Mouse (Mus musculus) gastrocnemius, adult 2 months (tissue): ENCODE results near the gene Serinc3. TPM values are rescaled to one million over a fixed set of nuclear protein-coding genes. Genes with fewer than 3 reads are reported as not detected.
"Not testable (repeated sequence)": the region's sequence is repeated elsewhere in the genome, so short reads cannot be mapped to it uniquely, and the experiment has no call there.

Experiments
- DNase-seq: peaks from one replicate; pipeline ENCODE4 v3.0.0; 2022
- H3K27ac ChIP-seq: fragments of 200-600 bp; 2 replicates; pipeline ENCODE4 v1.8.1; 2022; ENCODE audit warnings: mild to moderate bottlenecking
- H3K4me3 ChIP-seq: fragments of 200-600 bp; 2 replicates; pipeline ENCODE4 v1.8.1; 2022; ENCODE audit warnings: mild to moderate bottlenecking, moderate library complexity
- CTCF ChIP-seq: fragments of 200-600 bp; IDR thresholded peaks from 2 replicates; pipeline ENCODE4 v1.8.1; 2022; ENCODE audit warnings: antibody characterized with exemption, mild to moderate bottlenecking, moderate library complexity
- intact Hi-C: fragments of 180-260 bp; cut with DNase I; formaldehyde crosslinking; loops from one replicate; pipeline ENCODE4 v1.15.1; 2025
- long read RNA-seq, 2 experiments: library from polyadenylated mRNA; stranded (forward); transcript quantifications; one replicate each; pipeline ENCODE4 v2.0.0; 2021
- total RNA-seq, 2 experiments: library from RNA; stranded (reverse); gene quantifications; 2 replicates each; pipeline ENCODE4 v1.2.3; 2021

Serinc3 gene
- 100 to 1,000 TPM; 118 to 147 TPM for total RNA-seq
- long read RNA-seq, experiment 1, transcript Serinc3-201 (10 exons, 3,683 nt): major isoform, 131 of 148 reads
- long read RNA-seq, experiment 1, partial matches to known transcripts: 13 of 148 reads
- long read RNA-seq, experiment 1, other reads (novel, unspliced or antisense): 4 of 148 reads
- long read RNA-seq, experiment 2, transcript Serinc3-201 (10 exons, 3,683 nt): major isoform, 166 of 178 reads
- long read RNA-seq, experiment 2, partial matches to known transcripts: 6 of 178 reads
- long read RNA-seq, experiment 2, other reads (novel, unspliced or antisense): 6 of 178 reads

DNA sequence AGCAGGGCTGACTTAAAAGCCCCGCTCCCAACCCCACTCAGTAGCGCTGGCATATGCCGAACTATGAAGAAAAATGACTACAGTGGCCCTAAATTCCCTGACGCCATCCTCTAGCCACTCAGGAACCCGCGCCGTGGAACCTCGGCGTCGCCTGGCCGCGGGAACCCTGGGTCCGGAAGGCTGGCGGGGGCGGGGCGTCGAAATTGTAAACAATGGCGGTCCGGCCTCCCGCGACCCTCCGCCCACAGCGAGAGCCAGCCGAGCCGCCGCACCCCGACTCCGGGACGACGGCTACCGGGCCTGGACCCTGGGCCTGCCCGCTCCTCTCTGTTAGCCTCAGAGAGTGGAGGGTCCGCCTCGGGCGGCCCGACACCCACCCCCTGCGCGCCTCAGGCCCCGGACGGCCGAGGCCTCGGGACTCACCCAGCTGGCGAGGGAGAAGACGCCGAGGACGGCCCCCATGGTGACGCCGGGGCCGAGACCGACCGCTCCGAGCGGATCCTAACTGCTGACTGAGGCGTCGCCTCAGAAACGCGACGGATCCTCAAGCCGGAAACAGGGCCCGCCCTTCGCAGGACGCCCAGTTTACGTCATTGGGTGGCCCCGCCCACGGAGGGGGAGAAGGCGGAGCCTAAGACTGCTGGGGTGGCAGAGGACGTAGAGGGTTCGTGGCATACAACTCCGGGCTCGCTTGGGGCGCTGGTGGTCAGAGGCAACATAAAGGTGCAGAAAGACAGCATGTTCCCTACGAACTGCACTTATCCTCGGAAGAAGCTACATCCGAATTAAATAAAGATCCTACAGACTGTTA lies at the start of gene Serinc3:
Serinc3 (minus strand) TSS at position 557 of the 811 bp plus-strand sequence.
- peak; percentile 57 for TF ChIP-seq CTCF
- intact Hi-C loops: loop anchor here (1.0 kb wide), 2 partner anchors 14 to 72 kb away; partner anchors contain the start of gene Pkig
- DNase-seq: peak; percentile 99
- peak within 1 kb of the TSS; percentile 98 for H3K27ac ChIP-seq
- peak within 1 kb of the TSS; percentile 96 for H3K4me3 ChIP-seq

DNA sequence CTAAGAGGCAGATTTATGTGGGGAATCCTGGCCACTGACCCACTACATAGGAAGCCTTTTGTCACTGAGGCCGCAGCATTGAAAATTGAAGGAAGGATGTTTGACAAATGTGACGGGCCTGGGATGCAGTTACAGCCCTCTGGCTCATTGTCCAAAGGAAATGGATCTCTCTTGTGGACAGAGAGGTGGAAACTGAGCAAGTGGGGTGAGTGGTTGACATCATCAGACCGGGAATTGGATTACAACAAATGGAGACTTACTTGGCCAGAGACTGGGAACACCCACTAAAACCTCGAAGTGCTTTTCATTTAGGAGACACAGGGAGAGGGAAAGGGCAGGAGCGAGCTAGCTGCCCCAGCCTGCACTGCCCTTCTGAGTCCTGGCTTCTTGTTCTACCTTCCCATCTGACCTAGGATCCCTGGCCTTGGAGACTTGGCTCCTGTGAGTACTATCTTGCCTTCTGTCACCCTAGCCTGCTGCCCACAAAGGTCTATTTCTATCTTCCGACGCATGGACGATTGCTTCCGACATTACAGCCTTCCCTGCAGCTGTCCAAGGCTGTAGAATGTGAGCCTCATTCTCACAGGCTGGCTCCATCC lies 48.9 kb upstream of the Serinc3 start:
- TF ChIP-seq CTCF: no peak
- DNase-seq: peak; percentile 60
- H3K4me3 ChIP-seq: peak overlapping the region; percentile 53
- peak overlapping the region; percentile 88 for H3K27ac ChIP-seq
- intact Hi-C loops: no loop called here

DNA sequence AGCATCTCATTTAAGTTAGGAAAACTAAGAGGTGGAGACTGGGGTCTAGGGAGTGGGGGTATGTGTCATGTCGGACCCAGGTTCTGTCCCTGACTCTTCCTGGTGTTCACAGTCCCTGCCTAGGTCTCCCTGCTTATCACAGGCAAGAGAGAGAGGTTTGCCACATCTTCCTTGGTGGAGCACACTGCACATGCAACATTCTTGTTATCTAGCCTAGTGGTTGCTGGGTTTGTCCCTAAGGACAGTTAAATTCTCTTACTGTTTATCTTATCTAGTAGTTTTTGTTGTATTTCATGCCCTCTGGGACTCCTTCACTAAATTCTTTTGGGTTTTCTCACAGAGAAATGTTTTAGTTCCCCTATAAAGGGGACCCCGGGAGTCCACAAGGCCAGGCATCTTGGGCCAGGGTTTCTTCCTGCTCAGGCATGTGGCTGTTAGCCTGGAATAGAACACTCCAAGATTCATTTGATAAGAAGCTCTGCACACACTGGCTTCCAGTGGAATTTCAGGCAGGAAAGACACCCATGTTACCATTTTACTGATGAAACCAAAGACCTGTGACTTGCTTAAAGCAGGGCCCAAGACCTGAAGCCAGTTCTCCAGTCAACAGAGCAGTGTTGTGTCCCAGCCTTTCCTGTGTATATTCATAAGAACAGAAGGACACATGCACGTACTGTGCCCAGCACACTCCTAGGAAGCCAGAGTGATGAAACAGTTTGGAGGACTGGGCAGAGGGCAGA lies 48.1 kb upstream of the Serinc3 start:
- Histone ChIP-seq H3K27ac (peak overlapping the region; percentile 88), H3K4me3 (peak overlapping the region; percentile 53)
- intact Hi-C loops: no loop called here
- DNase-seq: no peak
- no peak for TF ChIP-seq CTCF

DNA sequence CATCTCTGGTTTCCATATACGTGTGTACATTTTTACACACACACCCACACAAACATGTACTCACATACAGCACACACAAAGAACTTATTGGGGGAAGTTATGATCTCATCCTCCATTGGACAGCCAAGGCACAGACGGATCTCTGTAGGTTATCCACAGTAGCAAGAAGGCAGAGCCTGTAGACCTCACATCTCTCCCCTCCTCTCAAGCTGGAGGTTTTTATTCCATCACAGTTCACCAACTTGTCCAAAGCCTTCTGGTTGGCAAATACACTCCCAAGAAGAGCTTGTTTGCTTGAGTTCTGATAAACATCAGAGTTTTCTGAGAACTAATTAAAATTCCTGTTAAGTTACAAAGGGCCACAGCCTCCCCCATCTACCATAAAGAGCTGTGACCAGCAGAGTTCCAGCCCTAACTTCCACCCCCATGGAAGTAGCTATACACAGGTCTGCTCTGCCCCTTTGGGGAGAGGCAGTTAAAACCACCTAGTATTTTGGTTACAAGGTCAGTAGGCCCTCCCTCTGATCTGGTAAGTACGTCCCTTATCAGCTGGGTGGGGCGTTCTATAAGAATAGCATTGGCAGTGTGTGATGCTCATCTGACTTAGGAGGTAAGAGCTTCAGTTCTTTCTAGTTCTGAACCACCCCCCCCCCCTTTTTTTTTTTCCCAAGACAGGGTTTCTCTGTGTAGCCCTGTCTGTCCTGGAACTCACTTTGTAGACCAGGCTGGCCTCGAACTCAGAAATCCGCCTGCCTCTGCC lies 47.1 kb upstream of the Serinc3 start:
- peak overlapping the region; percentile 88 for H3K27ac ChIP-seq
- no peak for TF ChIP-seq CTCF

DNA sequence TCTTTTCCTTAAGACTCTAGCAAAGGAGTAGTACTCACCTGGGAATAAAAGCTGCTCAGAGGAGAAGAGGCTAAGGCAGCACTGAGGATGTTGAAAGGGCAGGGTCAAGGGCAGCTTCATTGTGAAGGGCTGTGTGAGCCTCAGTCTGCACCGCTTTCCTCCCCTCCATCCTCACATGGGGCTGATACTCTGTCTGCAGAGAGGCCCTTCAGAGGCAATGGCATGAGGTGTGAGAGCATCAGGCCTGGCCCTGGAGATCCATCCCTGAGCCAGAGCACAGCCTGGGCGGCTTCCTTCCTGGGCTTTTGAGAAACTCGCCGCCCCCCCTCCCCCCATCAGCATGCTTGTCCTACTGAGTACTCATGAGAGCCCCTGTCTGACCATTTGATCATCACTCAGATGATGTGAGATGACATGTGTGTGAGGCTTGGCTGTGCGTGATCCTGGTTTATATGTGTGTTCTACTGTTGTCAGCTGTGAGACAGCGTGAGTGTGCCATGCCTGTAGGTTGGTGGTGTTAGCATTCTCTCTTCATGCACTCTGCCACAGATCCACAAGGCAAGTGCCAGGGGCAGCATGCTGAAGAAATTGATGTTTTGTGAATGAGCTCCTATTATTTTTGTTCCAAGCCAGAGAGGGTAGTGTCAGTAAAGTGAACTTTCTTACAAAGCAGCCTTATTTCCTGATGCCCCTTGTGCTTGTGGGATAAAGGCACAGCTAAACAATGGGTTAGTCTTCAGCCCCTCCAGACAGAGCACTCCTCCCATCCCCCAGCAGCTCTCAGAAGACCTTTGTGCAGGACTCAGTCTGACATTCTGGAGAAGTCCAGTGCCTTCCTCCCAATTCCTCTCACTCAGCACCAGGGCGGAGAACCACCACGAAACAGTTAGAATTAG lies 45.7 kb upstream of the Serinc3 start:
- H3K4me3 ChIP-seq: no peak overlapping the region
- intact Hi-C loops: no loop called here
- DNase-seq: no peak
- TF ChIP-seq CTCF: no peak
- H3K27ac ChIP-seq: peak overlapping the region; percentile 3

More for the DNA sequence above, 47.1 kb upstream of the Serinc3 start:
- no peak for DNase-seq
- no peak overlapping the region for H3K4me3 ChIP-seq
- intact Hi-C loops: no loop called here

DNA sequence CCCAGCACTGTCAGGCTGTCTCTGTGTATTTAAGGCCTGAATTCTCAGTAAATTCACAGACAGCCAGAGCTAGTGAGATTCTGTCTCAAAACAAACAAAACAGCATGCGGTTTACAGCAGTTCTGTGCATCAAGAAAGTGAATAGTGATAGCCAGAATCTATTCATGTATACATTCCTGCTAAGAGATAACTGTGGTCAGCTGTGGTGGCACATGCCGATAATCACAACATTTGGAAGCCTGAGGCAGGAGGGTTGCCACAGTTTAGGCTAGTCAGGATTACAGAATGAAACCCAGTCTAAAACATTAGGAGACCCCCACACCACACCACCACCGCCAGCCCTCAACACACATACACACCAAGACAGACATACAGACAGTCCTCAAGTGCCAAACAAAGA lies 44.8 kb upstream of the Serinc3 start:
- intact Hi-C loops: no loop called here
- Histone ChIP-seq H3K27ac (peak overlapping the region; percentile 31; the same call in 1 of the 2 replicates), H3K4me3 (no peak overlapping the region)
- DNase-seq: no peak
- TF ChIP-seq CTCF: no peak

DNA sequence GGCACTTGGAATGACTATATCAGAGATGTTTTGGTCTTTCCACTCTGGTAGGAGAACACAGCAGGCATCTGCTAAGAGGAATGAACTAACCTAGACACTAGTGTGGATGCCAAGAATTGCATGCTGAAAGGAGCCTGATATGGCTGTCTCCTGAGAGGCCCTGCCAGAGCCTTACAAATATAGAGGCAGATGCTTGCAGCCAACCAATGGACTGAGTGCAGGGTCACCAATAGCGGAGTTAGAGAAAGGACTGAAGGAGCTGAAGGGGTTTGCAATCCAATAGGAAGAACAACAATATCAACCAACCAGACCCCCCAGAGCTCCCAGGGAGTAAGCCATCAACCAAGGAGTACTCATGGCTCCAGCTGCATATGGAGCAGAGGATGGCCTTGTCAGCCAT lies 43.4 kb upstream of the Serinc3 start:
- intact Hi-C loops, H3K4me3 ChIP-seq, DNase-seq: not testable (repeated sequence)
- H3K27ac ChIP-seq: peak overlapping the region; percentile 96; the same call in 1 of the 2 replicates

DNA sequence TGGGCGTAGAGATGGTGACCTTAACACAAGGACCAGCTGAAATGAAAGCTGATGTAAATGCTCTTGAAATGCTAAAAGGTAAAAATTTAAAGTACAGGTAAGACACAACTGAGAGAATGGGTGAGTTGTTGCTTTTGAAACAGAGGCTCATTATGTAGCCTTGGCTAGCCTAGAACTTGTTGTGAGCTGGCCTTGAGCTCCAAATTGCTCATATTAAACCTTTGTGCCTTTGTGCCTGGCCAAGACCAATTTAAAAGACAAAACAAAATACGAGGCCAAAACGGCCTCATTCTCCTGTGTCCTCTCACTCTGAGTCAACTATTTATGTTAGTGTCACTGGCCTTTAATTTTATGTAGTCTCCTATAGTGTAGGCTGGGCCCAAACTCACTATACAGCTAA lies 42.0 kb upstream of the Serinc3 start:
- no peak overlapping the region for H3K4me3 ChIP-seq
- peak overlapping the region; percentile 96 for H3K27ac ChIP-seq
- DNase-seq: no peak
- no peak for TF ChIP-seq CTCF
- intact Hi-C loops: no loop called here

DNA sequence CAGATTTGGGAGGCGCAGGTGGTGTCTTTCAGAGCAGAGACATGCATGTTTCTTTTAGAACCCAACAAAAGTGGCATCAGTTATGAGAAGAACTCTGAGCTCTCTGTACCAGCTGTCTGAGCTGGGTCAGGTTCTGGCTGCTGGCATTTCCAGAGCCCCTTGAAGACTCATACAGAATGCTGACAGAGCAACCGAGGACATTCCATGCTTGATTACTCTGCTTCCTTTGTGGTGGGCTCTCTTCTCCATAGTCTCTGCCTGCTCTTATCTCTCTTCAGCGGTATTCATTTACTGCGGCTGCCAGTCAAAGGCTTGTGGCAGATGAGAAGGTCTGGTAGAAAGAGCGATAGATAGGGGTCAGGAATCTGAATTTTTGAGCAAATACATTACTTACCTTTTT lies 41.3 kb upstream of the Serinc3 start:
- Histone ChIP-seq H3K4me3 (peak overlapping the region; percentile 40), H3K27ac (peak overlapping the region; percentile 96)
- no peak for TF ChIP-seq CTCF
- DNase-seq: no peak
- intact Hi-C loops: no loop called here

DNA sequence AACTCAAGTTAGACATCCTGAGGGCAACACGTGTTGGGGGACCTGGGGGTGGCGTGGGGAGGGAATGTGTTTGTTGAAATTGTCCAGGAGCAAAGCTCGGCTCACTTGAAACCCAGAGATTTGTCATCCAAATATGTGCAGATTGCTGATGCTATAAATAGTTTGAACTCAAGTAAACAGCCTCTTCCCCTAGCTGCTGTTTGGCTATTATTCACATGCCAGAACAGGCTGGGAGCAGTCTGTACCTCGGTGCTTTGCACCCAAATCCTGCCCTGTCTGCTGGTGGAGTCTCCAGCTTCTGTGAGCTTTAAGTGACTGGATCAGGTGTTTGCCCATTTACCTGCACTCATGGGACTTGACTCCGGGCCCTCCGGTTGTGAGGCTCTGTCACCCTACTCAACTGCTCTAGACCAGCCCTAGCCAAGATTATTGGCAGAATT lies 40.9 kb upstream of the Serinc3 start:
- peak; percentile 10; the same call in 1 of the 2 replicates for TF ChIP-seq CTCF
- intact Hi-C loops: no loop called here
- Histone ChIP-seq H3K4me3 (peak overlapping the region; percentile 40), H3K27ac (peak overlapping the region; percentile 96)
- DNase-seq: peak; percentile 51

DNA sequence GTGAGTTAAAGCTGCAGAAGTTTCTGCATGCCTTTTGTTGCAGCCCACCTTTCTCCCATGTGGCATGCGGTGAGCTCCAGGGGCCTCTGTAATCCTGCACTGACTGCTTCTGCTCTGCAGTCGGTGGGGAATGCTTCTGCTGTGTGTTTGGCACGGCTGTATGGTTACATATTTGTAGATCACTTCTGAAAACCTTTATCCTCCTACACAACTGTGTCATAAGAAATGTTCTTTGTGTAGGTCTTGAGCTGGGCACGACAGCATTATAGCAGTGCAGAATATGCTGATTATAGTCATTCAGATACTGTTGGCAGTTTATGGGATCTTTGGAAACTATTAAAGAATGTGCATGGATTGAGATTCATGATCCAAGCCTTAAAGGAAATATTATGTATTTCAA lies 40.4 kb upstream of the Serinc3 start:
- no peak for TF ChIP-seq CTCF
- H3K27ac ChIP-seq: peak overlapping the region; percentile 96
- peak overlapping the region; percentile 40 for H3K4me3 ChIP-seq
- no peak for DNase-seq
- intact Hi-C loops: no loop called here
